Mouse (Mus musculus) spleen, postnatal 36 days (tissue): ENCODE measurements around the gene Plcd1.

Experiments used
- DNase-seq, 2 experiments: peaks; one replicate each; pipeline ENCODE4 v3.0.0; 2022; ENCODE audit warnings: low spot score in 2 of 2, mixed read lengths in 1 of 2

The Plcd1 gene

DNA sequence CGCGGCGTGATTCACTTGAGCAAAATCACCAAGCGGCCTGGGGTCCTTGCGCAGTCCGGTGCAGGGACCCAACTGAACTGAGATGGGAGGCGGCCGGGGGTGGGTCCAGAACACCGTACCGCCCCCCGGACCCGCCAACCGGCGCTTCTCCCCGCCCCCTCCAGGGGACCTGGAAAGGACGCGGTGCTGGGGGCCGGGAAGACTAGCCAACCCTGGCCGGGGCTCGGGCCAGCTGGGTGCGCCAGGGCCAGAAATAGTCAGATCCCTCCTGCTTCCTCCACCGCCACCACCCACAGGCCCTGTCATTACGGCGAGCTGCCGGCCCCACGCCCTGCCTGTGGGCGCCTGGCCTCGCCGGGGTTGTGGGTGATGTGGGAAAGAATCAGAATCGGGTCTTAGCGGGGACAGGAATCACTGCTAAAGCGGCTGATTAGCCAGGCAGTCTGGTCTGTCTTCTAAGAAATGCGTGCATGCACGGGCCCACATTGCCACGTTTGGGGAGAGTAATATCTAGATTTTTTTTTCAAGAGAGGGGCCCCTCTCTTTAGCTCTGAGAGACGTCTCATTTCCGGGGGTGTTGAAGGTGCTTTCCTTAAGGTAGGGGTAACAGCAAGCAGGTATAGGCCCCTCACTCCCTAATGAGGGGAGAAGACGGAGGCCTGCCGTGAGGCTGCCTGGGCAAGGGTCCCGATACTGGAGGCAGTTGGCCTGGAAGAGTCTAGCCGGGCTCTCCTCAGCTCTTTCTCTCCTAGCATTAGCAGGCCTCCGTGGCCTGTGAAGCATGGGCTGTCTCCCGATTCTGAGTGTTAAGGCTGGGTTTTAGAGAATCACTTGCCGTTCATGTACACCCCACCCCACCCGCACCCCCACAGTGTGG is at the start of gene Plcd1:
Plcd1 (minus strand) TSS at position 84 of the 877 bp plus-strand sequence.
- DNase-seq, result peak; percentile 22 to 28

DNA sequence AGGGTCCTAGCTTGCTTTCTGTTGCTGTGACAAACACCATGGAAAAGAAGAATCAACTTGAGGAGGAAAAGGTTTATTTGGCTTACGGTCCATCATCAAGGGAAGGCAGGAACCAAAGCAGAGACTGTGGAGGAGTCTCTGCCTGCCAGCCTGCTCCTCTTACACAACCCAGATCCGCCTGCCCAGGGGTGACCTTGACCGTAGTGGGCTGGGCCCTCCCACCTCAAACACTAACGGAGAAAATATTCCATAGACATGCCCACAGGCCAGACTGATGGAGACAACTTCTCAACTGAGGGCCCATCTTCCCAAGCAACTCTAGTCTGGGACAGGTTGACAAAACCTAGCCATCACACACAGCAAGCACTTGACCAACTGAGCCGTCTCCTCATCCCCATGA is 48.8 kb upstream of the Plcd1 start:
- no peak for DNase-seq

GRCm38 (mm10) chr9:119138836-119139235 is 45.5 kb upstream of the Plcd1 start:
- DNase-seq, result no peak

DNA sequence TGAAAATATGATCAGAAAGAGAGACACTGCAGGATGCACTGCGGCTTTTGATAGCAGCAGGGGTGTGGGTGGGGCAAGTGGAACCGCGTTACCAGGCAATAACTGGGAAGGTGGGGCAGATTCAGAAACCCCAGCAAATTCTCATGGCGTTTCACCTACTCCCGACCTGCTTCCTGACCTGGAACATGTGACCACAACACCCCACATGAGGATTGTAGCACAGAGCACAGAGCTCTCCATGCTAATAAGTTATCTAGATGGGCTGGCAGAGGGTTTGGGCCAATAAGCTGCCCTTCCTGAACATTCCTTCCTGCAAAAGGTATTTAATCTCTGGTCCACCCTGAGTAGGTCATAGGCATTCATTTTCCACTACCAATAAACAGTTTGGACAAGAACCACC is 37.4 kb upstream of the Plcd1 start:
- no peak for DNase-seq

DNA sequence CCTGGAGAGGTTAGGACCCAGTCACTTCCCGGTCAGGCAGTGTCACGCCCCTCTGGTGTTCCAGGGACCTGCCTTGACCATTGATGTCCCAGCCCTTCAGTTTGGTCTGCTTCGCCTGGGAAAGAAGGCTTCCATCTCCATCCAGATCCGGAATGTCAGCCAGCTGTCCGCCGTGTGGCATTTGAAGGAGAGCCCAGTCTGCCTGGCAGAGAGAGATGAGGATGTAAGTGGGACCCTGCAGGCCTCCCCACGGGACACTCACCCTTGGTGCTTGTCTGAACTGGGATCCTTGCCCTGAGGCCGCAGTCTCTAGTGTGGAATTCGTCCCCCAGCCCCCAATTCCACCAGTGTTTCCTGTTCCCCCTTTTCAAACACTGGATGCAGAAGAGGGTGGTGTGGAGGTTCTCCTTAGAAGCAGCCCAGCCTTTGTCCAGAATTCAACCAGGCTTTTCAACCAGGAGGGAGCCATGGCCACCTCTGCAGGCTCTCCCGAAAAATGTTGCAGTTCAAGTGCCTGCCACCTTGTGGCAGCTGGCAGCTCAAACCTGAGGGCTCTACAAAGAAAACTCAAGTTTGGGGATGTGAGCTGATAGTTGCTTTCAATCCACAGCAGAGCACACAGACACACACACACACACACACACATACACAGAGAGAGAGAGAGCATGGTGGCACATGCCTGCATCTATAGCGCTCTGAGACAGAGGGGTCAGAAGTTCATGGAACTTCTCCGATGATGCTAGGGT is 35.3 kb upstream of the Plcd1 start:
- no peak for DNase-seq

DNA sequence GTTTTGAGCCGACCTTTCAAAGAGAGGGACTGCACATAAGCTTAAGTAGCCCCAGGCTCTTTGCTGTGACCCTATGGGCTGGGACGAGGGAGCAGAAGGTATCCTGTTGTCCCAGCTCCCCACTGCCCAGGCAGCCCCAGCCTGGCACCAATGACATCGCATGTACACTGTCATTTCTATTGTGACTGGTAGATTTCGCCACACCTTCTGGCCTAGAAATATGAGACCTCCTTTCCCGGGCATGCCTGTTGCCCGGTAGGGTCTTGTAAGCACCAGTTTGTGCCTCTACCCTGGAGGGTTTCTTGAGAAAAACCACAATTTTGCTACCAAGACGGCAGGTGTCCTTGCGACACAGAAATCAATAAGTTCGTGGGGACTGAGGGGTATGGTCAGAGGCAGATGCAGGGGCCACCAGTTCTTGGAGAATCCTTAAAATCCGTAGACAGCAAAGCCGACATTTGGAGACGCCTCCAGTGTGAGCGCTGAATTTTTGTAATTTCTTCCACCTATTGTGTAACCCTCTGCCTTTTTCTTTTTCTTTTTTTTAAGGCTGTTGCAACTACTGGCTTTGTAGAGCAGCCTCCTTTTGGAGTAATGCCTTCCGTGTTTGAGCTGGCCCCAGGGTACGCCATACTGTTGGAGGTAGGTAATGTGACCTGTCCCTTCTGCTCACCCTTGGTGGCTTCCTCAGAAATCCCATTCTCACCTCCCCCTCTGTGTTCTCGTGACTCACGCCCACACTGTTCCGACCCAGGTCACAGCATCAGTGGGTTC is 29.5 kb upstream of the Plcd1 start:
- no peak for DNase-seq

DNA sequence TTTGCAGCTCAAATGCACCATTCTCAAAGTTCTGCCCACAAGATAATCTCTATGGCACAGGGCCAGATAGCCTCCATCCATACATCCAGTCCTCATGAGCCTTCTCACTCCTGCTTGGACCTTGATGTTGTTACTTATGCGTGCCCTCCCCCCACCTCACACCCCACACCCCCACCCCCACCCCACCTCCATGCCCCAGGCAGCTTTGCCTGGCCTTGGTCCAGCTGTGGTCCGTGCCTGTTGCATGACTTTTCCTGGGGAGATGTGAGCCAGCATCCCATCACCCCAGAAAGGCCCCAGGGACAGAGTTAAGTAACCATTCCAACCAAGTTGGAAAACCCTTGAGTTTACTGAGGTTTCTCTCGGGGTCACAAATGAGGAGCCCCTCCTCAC is 26.9 kb upstream of the Plcd1 start:
- no peak for DNase-seq

- no peak for DNase-seq
Measured at GRCm38 (mm10) chr9:119119409-119120167, 26.3 kb upstream of the Plcd1 start.

- DNase-seq, result no peak
Measured at GRCm38 (mm10) chr9:119114911-119115310, 21.6 kb upstream of the Plcd1 start.

- no peak for DNase-seq
Measured at GRCm38 (mm10) chr9:119110640-119111039, 17.3 kb upstream of the Plcd1 start.

DNA sequence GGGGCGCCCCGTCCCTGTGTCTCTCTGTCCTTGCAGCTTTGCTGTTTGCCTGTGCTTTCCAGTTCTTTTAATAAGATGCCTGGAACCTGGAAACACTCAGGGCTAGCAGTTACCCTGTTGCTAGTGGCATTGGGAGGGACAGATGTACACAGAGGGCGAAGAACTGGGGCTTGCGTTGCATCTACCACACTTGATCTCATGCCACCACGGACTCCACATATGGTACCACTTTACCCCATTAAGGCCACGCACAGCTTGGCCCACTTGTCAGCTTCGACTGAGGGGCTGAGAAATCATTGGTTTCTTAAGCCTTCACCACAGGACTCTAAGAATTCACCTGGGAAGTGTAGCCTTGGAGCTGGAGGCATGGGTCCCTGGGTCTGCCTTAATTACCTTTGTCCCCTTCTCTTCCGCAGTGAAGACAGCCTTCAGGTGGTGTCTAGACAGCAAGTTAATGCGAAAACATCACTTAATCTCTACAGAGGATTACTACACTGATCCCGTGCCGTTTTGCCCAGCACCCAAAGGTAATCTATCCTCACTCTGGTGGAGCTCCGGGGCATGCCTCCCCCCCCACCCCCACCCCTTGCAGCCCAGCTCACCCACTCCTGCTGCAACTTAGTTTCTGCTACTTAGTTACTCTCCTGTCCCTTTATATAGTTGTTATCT is 16.5 kb upstream of the Plcd1 start:
- no peak for DNase-seq

DNA sequence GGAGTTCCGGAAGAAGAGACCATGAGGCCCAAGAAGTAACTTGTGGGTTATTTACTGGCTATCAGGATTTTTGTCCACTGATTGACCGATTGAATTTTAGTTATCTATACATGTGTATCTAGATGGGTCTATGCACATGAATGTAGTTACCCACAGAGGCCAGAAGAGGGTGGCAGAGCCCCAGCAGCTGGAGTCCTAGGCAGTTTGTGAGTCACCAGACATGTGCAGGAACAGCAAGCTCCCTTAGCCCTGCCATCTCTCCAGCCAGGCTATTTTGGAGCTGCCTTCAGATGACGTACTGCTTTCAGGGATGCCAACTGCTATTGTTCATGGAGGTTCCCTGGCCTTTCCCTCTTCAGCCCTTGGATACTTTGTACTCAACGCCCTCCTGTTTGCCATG is 14.3 kb upstream of the Plcd1 start:
- DNase-seq, result no peak

DNA sequence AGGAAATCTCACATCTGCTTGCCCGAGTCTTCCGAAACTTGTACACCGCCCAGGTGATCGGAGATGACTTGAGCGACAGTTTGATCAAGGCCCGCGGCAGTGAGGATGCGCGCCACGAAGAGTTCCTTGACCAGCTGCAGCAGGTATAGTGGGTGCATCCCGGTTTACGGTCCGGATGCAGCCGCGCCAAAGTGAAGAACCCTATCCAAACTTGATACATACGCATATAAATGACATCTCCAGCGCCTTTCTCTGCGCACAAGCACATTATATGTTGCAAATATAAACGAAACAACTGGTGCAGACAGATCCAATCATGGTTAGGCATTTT is 9.4 kb upstream of the Plcd1 start:
- peak in 1 of 2 experiments; percentile 15 for DNase-seq

GRCm38 (mm10) chr9:119101992-119102782 is 8.9 kb upstream of the Plcd1 start, which contains the start of gene Dlec1:
Gene Dlec1, plus strand, starts transcription at chr9:119102478.
- DNase-seq, result peak; percentile 72 to 77

DNA sequence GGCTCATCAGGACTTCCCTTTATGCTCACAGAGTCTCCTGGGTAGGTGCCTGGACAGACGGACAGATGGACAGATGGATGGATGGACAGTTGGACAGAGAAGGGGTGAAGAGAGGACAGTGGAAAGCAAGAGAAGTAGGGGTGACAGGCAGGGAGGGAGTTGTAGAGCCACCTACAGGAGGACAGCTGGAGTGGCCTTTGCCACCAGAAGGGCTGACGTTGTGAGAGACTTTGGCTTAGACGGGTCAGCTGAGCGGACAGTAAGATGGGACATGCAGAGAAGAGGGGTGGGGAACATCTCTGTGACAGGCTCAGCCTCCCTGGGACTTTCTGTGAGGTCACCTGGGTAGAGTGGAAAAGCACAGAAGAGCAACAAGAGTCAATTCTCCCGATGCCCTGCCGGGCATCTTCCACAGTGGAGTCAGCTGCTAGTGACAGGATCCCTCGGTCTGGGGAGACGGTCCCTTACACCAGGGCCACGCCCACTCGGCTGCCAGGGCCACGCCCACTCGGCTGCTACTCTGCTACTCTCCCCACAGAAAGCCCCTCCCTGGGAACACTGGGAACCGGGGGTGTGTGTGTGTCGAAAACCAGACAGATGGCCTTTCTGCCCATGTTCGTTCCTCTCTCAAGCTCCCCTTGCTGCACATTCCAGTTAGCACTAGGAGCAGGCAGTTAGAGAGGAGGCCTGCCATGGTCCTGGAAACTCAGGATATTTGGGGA is 7.0 kb upstream of the Plcd1 start:
- no peak for DNase-seq

- no peak for DNase-seq
Measured at GRCm38 (mm10) chr9:119094462-119095109, 1.3 kb upstream of the Plcd1 start.

GRCm38 (mm10) chr9:119092473-119093418 is 556 bp downstream of the Plcd1 start:
- no peak for DNase-seq
